Mouse (Mus musculus) cerebellum, adult 11-12 months (tissue): ENCODE data around the gene Prcd.

Experiments used
- DNase-seq: peaks from one replicate; pipeline ENCODE4 v3.0.0; 2022

The Prcd gene

GRCm38 (mm10) chr11:116694250-116695193 lies 41.2 kb downstream of the Prcd start:
- DNase-seq = no peak

GRCm38 (mm10) chr11:116695194-116695880 lies 42.0 kb downstream of the Prcd start:
- DNase-seq = no peak

GRCm38 (mm10) chr11:116696426-116696825 lies 43.1 kb downstream of the Prcd start:
- no peak for DNase-seq

- DNase-seq = no peak
Measured at GRCm38 (mm10) chr11:116697521-116697920, 44.2 kb downstream of the Prcd start.

- no peak for DNase-seq
Measured at GRCm38 (mm10) chr11:116701377-116701841, 48.1 kb downstream of the Prcd start.

GRCm38 (mm10) chr11:116704336-116705035 lies 51.2 kb downstream of the Prcd start:
- no peak for DNase-seq

GRCm38 (mm10) chr11:116705204-116705608 lies 51.9 kb downstream of the Prcd start:
- no peak for DNase-seq

GRCm38 (mm10) chr11:116706363-116706762 lies 53.0 kb downstream of the Prcd start:
- DNase-seq = no peak

GRCm38 (mm10) chr11:116710171-116710570 lies 56.8 kb downstream of the Prcd start:
- no peak for DNase-seq

GRCm38 (mm10) chr11:116710793-116711192 lies 57.5 kb downstream of the Prcd start:
- no peak for DNase-seq

- DNase-seq = no peak
Measured at GRCm38 (mm10) chr11:116714052-116714451, 60.7 kb downstream of the Prcd start.
